Mouse (Mus musculus): ENCODE results near the gene Gm13124.
"Not testable (repeated sequence)": the region's sequence is repeated elsewhere in the genome, so short reads cannot be mapped to it uniquely, and the experiment has no call there.

The Gm13124 gene

GRCm38 (mm10) chr4:144565034-144565433, at the start of gene Gm13124:
Gene Gm13124 (minus strand): TSS chr4:144565134.
- no peak for DNase-seq (ENCODE audit: low spot score)

GRCm38 (mm10) chr4:144614586-144614985, 49.7 kb upstream of the Gm13124 start:
- DNase-seq (ENCODE audit: low spot score) = no peak

- no peak for DNase-seq (ENCODE audit: low spot score)
These were observed 48.5 kb upstream of the Gm13124 start, which contains the start of gene Aadacl4 for GRCm38 (mm10) chr4:144613407-144613806. Gene Aadacl4 (plus strand): TSS chr4:144613707.

GRCm38 (mm10) chr4:144592790-144593189, 27.9 kb upstream of the Gm13124 start:
- no peak for DNase-seq (ENCODE audit: low spot score)

- DNase-seq (ENCODE audit: low spot score) = not testable (repeated sequence)
These were observed 21.3 kb upstream of the Gm13124 start for GRCm38 (mm10) chr4:144586207-144586606.

- DNase-seq (ENCODE audit: low spot score) = no peak
These were observed 2.8 kb upstream of the Gm13124 start for GRCm38 (mm10) chr4:144567752-144568151.

- DNase-seq (ENCODE audit: low spot score) = no peak
These were observed 3.7 kb downstream of the Gm13124 start for GRCm38 (mm10) chr4:144561205-144561604.

GRCm38 (mm10) chr4:144559792-144560191, 5.1 kb downstream of the Gm13124 start:
- DNase-seq (ENCODE audit: low spot score) = no peak

GRCm38 (mm10) chr4:144551156-144551555, 13.8 kb downstream of the Gm13124 start:
- DNase-seq (ENCODE audit: low spot score) = no peak

GRCm38 (mm10) chr4:144545339-144545738, 19.6 kb downstream of the Gm13124 start:
- not testable (repeated sequence) for DNase-seq (ENCODE audit: low spot score)

GRCm38 (mm10) chr4:144544689-144545088, 20.2 kb downstream of the Gm13124 start:
- no peak for DNase-seq (ENCODE audit: low spot score)

GRCm38 (mm10) chr4:144519522-144519921, 45.4 kb downstream of the Gm13124 start, which contains the start of gene 9430007A20Rik:
Gene 9430007A20Rik (plus strand): TSS chr4:144519822.
- DNase-seq (ENCODE audit: low spot score) = no peak

- no peak for DNase-seq (ENCODE audit: low spot score)
These were observed 58.4 kb downstream of the Gm13124 start for GRCm38 (mm10) chr4:144506518-144506917.
